Mouse (Mus musculus): Measurements from ENCODE around the gene Dusp2.
"Not testable (repeated sequence)": the region's sequence is repeated elsewhere in the genome, so short reads cannot be mapped to it uniquely, and the experiment has no call there.

Dusp2 gene

GRCm38 (mm10) chr2:127335767-127336496 is at the start of gene Dusp2:
Gene Dusp2, plus strand, starts transcription at chr2:127336159.
- in situ Hi-C loops (cut with MboI) = no loop called here

DNA sequence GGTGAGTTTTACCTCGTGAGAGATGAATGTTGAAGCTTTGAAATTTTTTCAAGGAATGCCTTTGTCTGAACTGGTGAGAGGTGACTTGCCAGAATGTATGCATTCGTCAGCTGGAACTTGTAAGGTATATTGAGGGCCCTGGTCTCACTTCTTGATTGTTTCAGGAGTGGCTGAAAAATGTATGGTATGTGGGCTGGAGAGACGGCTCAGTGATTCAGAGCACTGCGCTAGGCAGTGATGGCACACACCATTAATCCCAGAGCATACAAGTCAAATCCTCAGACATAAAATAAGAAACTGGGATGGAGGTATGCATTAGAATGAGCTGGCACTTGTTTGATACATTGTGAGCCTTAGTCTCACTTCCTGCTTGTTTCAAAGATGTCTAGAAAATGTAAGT is 43.7 kb upstream of the Dusp2 start:
- in situ Hi-C loops (cut with MboI) = no loop called here

- in situ Hi-C loops (cut with MboI) = no loop called here
Measured at GRCm38 (mm10) chr2:127297001-127297805, 38.8 kb upstream of the Dusp2 start.

- in situ Hi-C loops (cut with MboI) = no loop called here
Measured at GRCm38 (mm10) chr2:127298056-127298455, 37.9 kb upstream of the Dusp2 start.

DNA sequence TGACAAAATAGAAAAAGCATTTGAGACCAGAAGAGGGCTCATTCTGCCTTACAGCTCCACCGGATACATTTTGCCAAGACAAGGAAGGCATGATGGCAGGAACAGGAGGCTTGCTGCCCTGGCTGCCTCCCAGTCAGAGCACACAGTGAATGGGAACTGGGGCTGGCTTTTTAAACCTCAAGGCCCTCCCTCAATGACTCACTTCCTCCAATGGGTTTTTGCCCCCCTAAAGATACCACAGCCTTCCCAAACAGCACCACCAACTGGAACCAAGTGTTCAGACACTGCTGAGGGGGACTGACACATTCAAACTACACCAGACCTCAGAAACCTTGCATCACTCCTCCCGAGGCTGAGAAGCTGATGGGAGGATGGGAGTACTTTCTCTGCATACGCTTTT is 35.3 kb upstream of the Dusp2 start:
- in situ Hi-C loops (cut with MboI) = no loop called here

- in situ Hi-C loops (cut with MboI) = no loop called here
Measured at GRCm38 (mm10) chr2:127301883-127302282, 34.1 kb upstream of the Dusp2 start.

GRCm38 (mm10) chr2:127304192-127304591 is 31.8 kb upstream of the Dusp2 start:
- in situ Hi-C loops (cut with MboI) = not testable (repeated sequence)

- in situ Hi-C loops (cut with MboI) = loop anchor here (5.0 kb wide), 1 partner anchor 38 kb away; no protein-coding TSS in a partner anchor
Measured at GRCm38 (mm10) chr2:127304609-127305210, 31.2 kb upstream of the Dusp2 start.

GRCm38 (mm10) chr2:127306123-127306522 is 29.8 kb upstream of the Dusp2 start:
- in situ Hi-C loops (cut with MboI) = loop anchor here (5.0 kb wide), 1 partner anchor 36 kb away; no protein-coding TSS in a partner anchor

DNA sequence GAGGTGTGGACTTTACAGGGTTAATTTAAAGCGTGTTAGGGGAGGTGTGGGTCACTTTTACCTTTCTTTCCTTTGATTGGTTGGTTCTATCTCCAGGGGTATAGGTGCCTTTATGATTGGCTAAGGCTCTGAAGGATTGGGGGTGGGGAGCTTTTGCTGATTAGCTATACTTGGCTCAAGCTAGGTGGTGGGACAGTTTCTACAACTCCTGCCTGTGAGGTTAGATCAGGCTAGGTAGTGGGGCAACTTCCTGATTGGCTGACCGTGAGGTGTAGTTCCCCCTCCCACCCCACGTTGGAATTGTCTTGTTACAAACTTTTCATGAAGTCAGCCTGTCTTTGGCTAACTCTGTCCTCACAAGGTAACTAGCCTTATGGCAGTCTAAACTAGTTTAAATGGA is 28.8 kb upstream of the Dusp2 start:
- in situ Hi-C loops (cut with MboI) = loop anchor here (5.0 kb wide), 1 partner anchor 35 kb away; no protein-coding TSS in a partner anchor

GRCm38 (mm10) chr2:127308660-127309059 is 27.3 kb upstream of the Dusp2 start:
- in situ Hi-C loops (cut with MboI) = loop anchor here (5.0 kb wide), 1 partner anchor 34 kb away; no protein-coding TSS in a partner anchor

DNA sequence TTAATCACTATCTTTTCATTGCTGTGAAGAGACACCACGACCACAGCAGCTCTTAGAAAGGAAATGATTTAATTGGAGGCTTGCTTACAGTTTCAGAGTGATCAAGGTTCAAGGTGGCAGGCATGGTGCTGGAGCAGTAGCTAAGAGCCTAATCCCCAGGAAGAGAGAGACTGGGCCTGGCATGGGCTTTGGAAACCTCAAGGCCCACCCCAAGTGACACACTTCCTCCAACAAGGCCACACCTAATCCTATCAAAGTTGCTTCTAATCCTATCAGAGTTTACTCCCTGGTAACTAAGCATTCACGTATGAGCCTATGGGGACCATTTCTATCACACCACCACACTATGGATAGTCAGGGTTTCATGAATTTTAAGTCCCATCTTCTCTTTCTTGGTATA is 25.7 kb upstream of the Dusp2 start:
- in situ Hi-C loops (cut with MboI) = no loop called here

- in situ Hi-C loops (cut with MboI) = no loop called here
Measured at GRCm38 (mm10) chr2:127310685-127311084, 25.3 kb upstream of the Dusp2 start.

GRCm38 (mm10) chr2:127311193-127311592 is 24.8 kb upstream of the Dusp2 start:
- in situ Hi-C loops (cut with MboI) = no loop called here

GRCm38 (mm10) chr2:127312801-127313200 is 23.2 kb upstream of the Dusp2 start:
- in situ Hi-C loops (cut with MboI) = no loop called here

- in situ Hi-C loops (cut with MboI) = no loop called here
Measured at GRCm38 (mm10) chr2:127313878-127314277, 22.1 kb upstream of the Dusp2 start.

DNA sequence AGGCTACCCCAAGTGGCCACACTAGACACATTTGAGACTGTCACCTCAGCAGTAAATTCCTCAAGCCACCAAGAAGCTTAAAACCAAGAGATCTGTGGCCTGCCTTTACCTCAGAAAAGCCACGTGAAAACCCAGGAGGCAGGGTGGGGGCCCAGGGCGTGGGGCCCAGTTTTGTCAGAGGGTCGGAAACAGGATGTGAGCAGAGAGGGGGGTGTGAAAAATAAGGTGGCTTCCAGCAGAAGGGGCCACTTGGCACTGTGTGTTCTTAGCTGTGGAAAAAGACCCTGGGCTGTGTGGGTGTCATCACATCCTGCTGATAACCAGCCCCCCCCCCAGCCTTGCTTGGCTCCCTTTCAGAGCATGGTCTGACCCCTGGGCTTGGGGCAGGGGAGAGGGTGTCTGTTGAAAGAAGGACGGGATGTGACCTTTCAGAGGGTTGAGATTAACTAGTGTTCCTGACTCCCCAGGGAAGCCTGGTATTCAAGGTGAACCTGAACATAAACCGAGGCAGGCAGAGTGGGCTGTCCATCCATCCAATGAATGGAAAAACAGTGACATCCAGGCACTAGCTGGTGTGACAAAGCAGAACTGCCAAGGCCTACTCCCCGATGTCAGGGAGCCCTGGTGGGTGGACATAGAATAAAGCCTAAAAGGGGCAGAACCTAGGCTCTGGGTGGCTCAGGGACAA is 21.3 kb upstream of the Dusp2 start:
- in situ Hi-C loops (cut with MboI) = no loop called here

GRCm38 (mm10) chr2:127315155-127315470 is 20.8 kb upstream of the Dusp2 start:
- in situ Hi-C loops (cut with MboI) = no loop called here

GRCm38 (mm10) chr2:127316431-127316830 is 19.5 kb upstream of the Dusp2 start:
- in situ Hi-C loops (cut with MboI) = no loop called here

DNA sequence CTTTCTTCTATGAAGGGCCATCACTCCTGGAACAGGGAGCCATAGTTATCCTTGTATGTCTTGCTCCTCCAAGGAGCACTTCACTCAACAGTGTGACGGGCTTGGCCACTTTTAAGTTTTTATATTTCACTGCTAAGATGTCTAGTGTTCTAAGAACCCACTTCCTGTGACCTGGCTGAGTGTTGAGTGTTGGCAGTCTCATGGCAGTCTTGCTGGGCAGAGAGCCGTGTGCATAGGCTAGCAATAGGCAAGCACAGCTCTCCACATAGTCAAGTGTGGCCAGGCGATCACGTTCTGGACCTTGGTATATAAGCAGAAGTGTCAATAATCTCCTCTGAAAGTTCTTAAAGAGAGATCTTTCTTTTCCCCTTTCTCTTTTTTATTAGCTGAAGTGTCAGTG is 17.8 kb upstream of the Dusp2 start:
- in situ Hi-C loops (cut with MboI) = no loop called here

GRCm38 (mm10) chr2:127319071-127319470 is 16.9 kb upstream of the Dusp2 start:
- in situ Hi-C loops (cut with MboI) = no loop called here

DNA sequence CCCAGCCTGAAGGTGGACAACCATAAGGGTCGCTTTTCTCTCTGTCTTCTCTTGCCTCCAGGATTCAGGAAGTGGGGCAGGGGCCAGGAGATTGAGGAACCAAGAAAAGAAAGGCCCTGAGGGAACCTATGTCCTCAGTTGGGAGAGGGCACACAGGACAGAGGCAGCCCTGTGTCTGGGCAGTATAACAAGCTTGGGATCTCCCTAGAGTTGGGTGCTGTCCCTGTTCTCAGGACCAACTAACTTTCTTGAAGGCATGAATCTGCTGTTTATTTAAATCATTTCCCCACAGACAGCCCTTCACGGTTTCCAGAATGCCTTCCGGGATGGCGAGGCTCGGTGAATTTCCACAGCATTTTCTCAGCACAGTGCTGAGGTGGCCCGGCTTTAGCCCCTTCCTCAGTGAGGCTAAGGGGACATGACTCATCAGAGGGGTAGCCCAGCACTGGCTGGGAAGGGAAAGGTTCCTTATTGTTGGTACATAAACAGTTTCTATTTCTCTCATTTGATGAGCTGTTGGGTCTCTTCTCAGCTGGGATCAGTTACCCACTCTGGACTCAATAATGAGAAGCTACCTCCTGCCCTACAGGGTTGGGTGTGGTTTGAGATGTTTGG is 13.2 kb upstream of the Dusp2 start:
- in situ Hi-C loops (cut with MboI) = no loop called here
